In genomic region chr1:34186033-34186432, GRCm38 (mm10) we compare ENCODE assay signal across 22 mouse cellular contexts.
DNase-seq lines count a peak whose midpoint lies in the region; ATAC-seq and TF ChIP-seq lines count a peak whose summit lies in the region.
"Had no signal": no experiment of that assay in that cellular context is flagged by ENCODE, and none has a peak within 500 bp of the region (broad histone marks: within the 10 kb centered on the region; RNA-seq: fewer than 3 reads in every experiment).

No protein-coding gene starts in this region.

- no peak overlapping the region for H3K4me3 ChIP-seq in forebrain, postnatal 0 days (ENCODE audit: low read depth, low read length)
- no peak overlapping the region for H3K4me3 ChIP-seq in forebrain, embryonic 14.5 days (ENCODE audit: low read depth, low read length)
- H3K4me3 ChIP-seq in embryonic fibroblast, embryonic 13.5 days (ENCODE audit: insufficient read depth, low read length), result no peak overlapping the region
- H3K4me3 ChIP-seq: embryonic facial prominence, embryonic 13.5 days; forebrain, embryonic 10.5 days; forebrain, embryonic 15.5 days; heart, embryonic 12.5 days had no signal

- H3K9me3 ChIP-seq in forebrain, postnatal 0 days (ENCODE audit: low read length), result no peaks in the 10 kb centered on the region
- no peaks in the 10 kb centered on the region for H3K9me3 ChIP-seq in forebrain, embryonic 14.5 days (replicated peaks; ENCODE audit: control insufficient read depth, low read length)
- H3K9me3 ChIP-seq: embryonic facial prominence, embryonic 13.5 days; forebrain, embryonic 10.5 days; forebrain, embryonic 15.5 days; G1E; heart, embryonic 12.5 days had no signal

- H3K4me2 ChIP-seq in forebrain, postnatal 0 days (ENCODE audit: low read depth), result no peak overlapping the region
- H3K4me2 ChIP-seq in forebrain, embryonic 14.5 days (ENCODE audit: low read length), result no peak overlapping the region
- H3K4me2 ChIP-seq: embryonic facial prominence, embryonic 13.5 days; forebrain, embryonic 15.5 days; heart, embryonic 12.5 days had no signal

- ATAC-seq in forebrain, postnatal 0 days, result peak; percentile 36; the same call in 1 of the 2 replicates
- no peak for ATAC-seq in forebrain, embryonic 14.5 days
- ATAC-seq: CD4-positive, CD25-positive, alpha-beta regulatory T cell, adult 4 months; forebrain, embryonic 15.5 days; hindbrain, embryonic 16.5 days; inflammation-experienced regulatory T-cells, adult 6 months; intestine, postnatal 0 days had no signal

- DNase-seq in forebrain, postnatal 0 days, result no peak
- no peak for DNase-seq in forebrain, embryonic 14.5 days (ENCODE audit: low spot score)
- peak; percentile 57 for DNase-seq in 3T3-L1 (ENCODE audit: low read depth, low spot score)
- peak; percentile 24 for DNase-seq in NIH3T3 (ENCODE audit: low read depth)
- DNase-seq in ovary, adult 18-20 months (ENCODE audit: low spot score), result no peak
- no peak for DNase-seq in right cerebral cortex, postnatal 36 days (ENCODE audit: low spot score in 2 of 2)
- DNase-seq: B cell, adult 2 months; cerebellum, adult 11-12 months; cerebellum, adult 9-11 months; cerebellum, postnatal 36 days; gastrocnemius, postnatal 10 days; kidney, adult 8-10 months had no signal

- peaks cover 53% of the 10 kb centered on the region for H3K36me3 ChIP-seq in forebrain, postnatal 0 days (ENCODE audit: insufficient read depth)
- peaks cover 46% of the 10 kb centered on the region for H3K36me3 ChIP-seq in forebrain, embryonic 14.5 days (ENCODE audit: control insufficient read depth, insufficient read depth, low read length)
- H3K36me3 ChIP-seq: G1E had no signal

- H3K27ac ChIP-seq in forebrain, postnatal 0 days (ENCODE audit: low read depth, low read length), result no peak overlapping the region
- H3K27ac ChIP-seq in forebrain, embryonic 14.5 days (ENCODE audit: low read depth, low read length), result no peak overlapping the region
- H3K27ac ChIP-seq in embryonic fibroblast, embryonic 13.5 days (ENCODE audit: insufficient read depth, low read length), result peak overlapping the region; percentile 64; the same call in 1 of the 2 replicates
- H3K27ac ChIP-seq: embryonic facial prominence, embryonic 13.5 days; forebrain, embryonic 10.5 days; forebrain, embryonic 15.5 days had no signal

- 0 out of 2 replicates have a peak, but pooled peaks cover 5% of the 10 kb centered on the region for H3K4me1 ChIP-seq in forebrain, postnatal 0 days (ENCODE audit: insufficient read depth)
- peaks cover 11% of the 10 kb centered on the region; the same call in 1 of the 2 replicates for H3K4me1 ChIP-seq in forebrain, embryonic 14.5 days (ENCODE audit: control insufficient read depth, insufficient read depth, low read length)
- H3K4me1 ChIP-seq in embryonic fibroblast, embryonic 13.5 days (ENCODE audit: control insufficient read depth, insufficient read depth, low read length), result peaks cover 15% of the 10 kb centered on the region
- H3K4me1 ChIP-seq: embryonic facial prominence, embryonic 13.5 days had no signal

- no peak for TF ChIP-seq CTCF in forebrain, postnatal 0 days (IDR thresholded peaks at IDR 0.05; ENCODE audit: low read depth)
- TF ChIP-seq CTCF in embryonic fibroblast, embryonic 13.5 days (IDR thresholded peaks at IDR 0.05; ENCODE audit: borderline replicate concordance, insufficient read depth, low read length), result no peak

- no peak overlapping the region for H3K9ac ChIP-seq in forebrain, postnatal 0 days
- H3K9ac ChIP-seq in forebrain, embryonic 14.5 days (ENCODE audit: low read length), result no peak overlapping the region
- H3K9ac ChIP-seq: embryonic facial prominence, embryonic 13.5 days; forebrain, embryonic 15.5 days; heart, embryonic 12.5 days had no signal

- no peaks in the 10 kb centered on the region for H3K27me3 ChIP-seq in forebrain, postnatal 0 days (ENCODE audit: insufficient read depth, low read length)
- no peaks in the 10 kb centered on the region for H3K27me3 ChIP-seq in forebrain, embryonic 14.5 days (replicated peaks; ENCODE audit: control insufficient read depth, insufficient read depth, low read length)
- H3K27me3 ChIP-seq: embryonic facial prominence, embryonic 13.5 days; forebrain, embryonic 15.5 days; heart, embryonic 12.5 days had no signal

- no peak for TF ChIP-seq POLR2A in embryonic fibroblast, embryonic 13.5 days (IDR thresholded peaks at IDR 0.05; ENCODE audit: low read depth, low read length)

- 85% methylated on average over 6 of the region's 6 CpGs for WGBS in forebrain, postnatal 0 days
- WGBS in forebrain, embryonic 14.5 days, result 90% methylated on average over 6 of the region's 6 CpGs

Comparison
In these comparisons a context has a peak if more than half of its experiments do, and no peak if none do; other contexts are left out.
1. DNase-seq: peak in 3T3-L1 (single experiment) and NIH3T3 (single experiment); none in forebrain, postnatal 0 days (single experiment), forebrain, embryonic 14.5 days (single experiment), ovary, adult 18-20 months (single experiment) and right cerebral cortex, postnatal 36 days (0 of 2).